Mouse (Mus musculus) lung, postnatal 10 days (tissue): ENCODE results near the gene Fosb.
A peak's percentile ranks its signal among the peaks of the same experiment; 100 is the strongest.

Source experiments
- DNase-seq: peaks from one replicate; pipeline ENCODE4 v3.0.0; 2021

The Fosb gene

DNA sequence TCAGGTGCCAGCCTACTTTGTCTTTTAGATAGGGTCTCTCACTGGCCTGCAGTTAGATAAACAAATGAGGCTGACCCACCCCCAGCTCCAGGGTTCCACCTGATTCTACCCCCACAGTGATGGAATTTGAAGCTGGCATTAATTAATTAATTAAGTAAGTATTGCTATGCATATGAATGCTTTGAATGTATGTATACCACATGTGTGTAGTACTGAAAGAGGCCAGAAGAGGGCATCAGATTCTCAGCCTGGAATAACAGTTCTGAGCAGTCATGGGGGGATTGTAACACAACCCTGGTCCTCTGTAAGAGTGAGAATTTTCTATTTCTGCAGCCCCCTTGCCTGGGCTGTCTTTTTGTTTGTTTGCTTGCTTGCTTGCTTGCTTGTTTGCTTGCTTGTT is 18.6 kb upstream of the Fosb start:
- DNase-seq: no peak

GRCm38 (mm10) chr7:19327782-19328181 is 17.9 kb upstream of the Fosb start:
- no peak for DNase-seq

DNA sequence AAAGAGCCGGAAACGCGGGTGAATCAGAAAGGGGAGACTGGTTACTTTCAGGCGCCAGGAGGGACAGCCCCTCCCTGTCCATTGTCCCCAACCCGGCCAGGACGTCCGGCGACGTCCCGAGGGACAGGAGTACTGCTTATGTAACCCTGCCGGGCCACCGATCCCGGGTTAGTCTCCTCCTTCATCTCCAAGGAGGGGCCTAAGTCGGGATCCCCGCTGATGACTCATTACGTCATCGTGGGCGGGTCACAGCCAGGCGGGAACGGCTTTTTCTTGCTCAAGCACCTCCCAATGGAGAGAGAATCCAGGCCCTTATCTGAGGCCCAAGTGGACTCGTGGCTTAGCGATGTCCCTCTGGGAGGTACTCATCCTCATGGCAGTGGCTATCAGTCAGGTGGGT is 17.3 kb upstream of the Fosb start:
- peak; percentile 97 for DNase-seq

- DNase-seq: peak; percentile 97
These were observed 16.5 kb upstream of the Fosb start for GRCm38 (mm10) chr7:19326359-19326758.

DNA sequence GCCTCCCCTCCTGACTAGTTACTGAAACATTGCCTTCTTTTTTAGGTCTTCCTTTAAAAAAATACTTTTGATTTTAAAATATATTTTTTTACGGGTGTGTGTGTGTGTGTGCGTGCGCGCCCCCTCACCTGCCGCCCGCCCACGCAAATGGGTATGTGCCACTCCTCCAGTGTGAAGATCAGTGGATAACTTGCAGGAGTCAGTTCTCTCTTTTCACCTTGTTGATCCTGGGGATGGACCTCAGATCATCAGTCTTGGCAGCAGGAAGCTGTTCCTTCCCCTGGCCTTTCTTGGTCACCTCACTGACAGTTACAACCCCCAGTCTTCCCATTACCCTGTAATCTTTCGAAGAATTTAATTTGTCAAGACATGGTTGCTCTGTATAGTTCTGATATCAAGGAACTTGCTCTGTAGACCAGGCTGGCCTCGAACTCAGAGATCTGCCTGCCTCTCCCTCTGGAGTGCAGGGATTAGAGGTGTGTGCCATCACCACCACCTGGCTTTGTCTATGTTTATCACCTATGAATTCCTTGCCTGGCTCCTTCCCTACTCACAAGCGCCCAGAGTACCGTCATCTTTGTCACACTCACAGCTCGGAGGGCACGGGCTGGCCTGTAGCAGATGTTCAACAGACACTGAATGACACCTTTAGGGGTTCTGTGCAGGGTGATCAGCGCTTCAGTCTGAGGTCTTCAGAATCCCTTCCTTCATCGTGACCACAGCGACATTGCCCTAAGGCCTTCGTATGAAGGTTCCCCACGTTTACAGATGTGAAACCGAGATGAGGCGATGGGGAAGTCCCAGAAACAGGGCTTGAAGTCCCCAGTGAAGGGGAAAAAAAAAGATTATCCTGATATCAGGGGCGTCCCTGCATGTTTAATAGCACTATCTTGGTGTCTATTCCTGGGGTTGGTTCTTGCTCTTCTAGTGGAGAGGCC is 15.7 kb upstream of the Fosb start:
- DNase-seq: no peak

DNA sequence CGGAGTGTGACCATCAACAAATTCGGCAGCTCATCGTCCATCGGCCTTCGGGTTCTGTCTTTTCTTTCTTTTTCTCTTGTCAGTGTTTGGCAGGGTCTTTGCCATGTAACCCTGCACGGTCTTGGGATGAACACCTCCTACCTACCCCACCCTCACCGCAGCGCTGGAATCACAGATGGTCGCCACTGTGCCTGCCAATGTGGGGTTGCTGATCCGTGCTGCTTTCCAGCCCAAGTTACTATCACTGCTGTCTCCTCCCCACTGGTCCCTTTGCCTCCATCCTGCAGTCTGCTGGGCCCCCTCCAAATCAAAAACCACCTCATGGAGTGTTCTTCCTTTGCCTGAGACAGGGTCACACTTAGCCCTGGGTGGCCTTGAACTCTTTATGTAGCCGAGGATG is 14.4 kb upstream of the Fosb start:
- DNase-seq: no peak

GRCm38 (mm10) chr7:19322489-19322888 is 12.6 kb upstream of the Fosb start:
- no peak for DNase-seq

GRCm38 (mm10) chr7:19321464-19321863 is 11.6 kb upstream of the Fosb start:
- DNase-seq: no peak

DNA sequence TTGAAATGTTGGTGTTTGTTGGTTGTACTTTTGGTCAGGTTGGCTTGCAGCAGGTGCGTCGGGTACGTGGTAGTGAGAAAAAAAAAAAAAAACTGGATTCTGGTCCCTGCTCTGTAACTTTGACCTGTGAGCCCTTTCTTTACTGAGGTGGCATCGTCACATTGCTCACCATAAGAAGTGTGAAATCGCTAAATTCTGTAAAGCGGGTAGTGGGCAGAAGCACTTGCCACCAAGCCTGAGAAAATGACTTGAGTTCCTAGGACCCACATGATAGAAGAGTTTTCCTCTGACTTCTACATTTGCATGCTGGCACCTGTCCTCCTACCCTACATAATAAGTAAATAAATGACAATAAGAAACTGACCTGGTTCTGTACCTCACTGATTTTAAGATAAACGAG is 10.8 kb upstream of the Fosb start:
- no peak for DNase-seq

DNA sequence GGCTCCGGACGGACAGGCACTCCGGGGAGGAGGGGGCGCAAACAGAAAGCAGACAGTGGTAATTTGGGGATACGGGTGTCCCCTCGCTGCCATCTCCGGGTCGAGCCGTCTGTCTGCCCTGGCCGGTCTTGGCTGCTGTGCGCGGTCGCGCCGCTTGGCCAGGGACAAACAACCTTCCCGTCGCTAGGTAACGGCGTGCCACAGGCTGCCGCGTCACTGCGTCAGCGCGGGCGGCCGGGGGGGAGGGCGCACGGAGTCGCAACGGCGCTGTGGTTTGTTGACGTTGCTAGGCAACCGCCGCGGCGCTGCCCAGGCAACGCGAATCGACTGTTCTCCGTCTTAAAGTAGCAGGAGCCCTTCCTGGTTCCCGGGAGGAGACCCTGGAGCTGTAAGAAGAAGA is 10.1 kb upstream of the Fosb start:
- peak; percentile 98 for DNase-seq

GRCm38 (mm10) chr7:19319458-19319857 is 9.6 kb upstream of the Fosb start:
- peak; percentile 46 for DNase-seq

DNA sequence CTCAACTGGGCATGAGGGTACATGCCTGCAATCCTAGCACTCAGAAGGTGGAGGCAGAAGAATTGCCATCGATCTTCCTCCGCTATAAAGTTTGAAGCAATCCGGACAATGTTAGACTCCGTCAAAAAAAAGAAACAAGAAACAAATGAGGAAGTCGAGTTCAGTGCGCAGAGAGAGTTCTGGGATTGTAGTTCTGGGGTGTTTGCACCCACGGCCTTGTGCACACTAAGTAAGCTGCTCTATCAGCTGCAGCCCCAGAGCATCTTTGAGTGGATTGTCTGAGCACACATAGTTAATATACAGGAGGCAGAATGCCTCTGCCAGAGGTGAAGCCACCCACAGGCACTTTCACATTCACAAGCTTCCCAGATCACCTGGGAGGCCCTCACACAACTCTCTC is 8.8 kb upstream of the Fosb start:
- no peak for DNase-seq

DNA sequence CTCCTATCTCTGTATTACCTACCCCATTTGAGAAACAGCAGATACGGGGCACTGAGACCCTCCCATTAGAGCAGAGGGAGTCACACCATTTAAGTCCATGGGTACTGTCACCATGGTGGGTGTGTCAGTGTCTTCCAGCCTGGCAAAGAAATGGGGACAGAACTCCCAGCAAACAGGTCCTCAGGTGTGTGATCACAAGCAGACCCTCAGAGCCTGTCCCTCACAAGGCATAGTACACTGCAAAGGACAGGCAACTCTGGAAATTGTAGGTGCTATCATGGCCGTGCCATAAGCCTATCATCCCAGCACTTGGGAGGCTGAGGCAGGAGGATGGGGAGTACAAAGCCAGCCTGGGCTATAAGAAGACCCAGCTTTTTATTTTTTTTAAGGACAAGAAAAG is 8.3 kb upstream of the Fosb start:
- DNase-seq: no peak

DNA sequence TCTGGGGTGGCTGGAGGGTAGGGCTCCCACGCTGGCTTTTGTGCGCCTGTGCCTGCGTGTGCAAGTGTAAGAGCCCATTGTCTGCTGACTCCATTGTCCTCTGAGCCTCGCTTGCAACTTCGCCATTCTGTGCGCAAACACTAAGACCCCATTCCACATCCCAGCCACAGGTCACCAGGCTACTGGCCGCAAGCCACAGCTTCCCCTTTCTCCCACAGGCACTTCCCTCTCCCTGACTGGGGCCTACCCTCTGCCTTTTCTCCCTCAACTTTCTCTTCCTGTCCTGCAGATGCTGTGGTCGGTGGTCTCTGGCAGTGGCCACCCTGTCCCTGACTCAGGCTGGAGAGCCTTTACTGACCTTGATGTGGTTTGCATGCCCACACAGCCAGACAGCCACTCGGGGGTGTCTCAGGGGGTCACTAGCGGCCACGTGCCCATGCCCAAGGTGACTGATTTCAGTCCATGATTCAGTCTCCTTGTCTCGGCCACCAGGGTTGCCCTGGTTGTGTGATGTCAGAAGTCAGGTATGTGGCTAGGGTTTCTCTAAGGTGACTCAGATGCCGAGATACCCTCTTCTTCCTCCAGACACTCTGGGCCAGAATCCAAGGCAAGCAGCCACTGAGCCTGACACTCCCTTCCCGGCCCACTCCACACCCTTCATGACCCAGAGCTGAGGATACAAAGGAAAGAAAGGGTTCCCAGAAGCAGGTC is 6.8 kb upstream of the Fosb start:
- DNase-seq: no peak

- no peak for DNase-seq
These were observed 4.2 kb upstream of the Fosb start for GRCm38 (mm10) chr7:19314033-19314432.

GRCm38 (mm10) chr7:19311991-19312390 is 2.1 kb upstream of the Fosb start:
- DNase-seq: no peak

GRCm38 (mm10) chr7:19309278-19309883 is 470 bp downstream of the Fosb start:
- DNase-seq: no peak

DNA sequence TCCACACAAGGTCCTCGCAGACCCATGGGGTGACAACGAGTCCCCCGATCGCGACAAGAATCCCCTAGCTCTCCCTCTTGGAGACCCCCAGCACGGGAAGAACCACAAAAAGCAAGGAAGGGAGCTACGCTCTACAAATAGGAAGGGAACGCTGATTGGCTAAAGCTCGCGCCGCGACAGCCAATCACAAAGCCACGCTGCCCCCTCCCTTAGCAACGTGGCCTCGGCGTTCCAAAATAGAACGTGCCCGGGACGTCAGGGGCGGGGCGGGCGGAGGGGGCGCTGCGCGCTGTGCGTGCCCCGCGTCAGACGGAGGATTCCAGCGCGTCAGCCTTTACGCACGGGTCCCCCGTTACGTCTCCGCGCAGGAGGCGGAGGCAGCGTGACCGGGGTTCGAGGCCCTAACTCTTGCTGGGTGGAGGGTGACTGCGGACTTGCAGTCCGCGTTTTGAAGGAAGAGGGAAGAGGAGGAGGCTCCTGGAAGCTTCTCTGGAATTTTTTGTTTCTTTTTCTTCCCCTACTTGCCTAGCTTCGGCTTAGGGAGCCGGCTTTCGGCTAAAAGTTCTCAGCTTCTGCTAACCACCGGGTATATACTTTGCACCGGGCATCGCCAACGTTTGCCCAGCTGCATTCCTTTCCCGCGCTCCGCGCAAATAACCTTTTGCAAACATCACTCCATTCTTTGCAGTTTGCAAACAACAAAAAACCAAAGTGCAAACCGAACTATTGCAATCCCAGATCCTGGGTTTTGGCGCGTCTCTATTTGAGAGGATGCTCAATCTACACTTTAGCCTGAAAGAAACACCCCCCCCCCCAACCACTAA is 1.2 kb downstream of the Fosb start:
- peak; percentile 98 for DNase-seq

GRCm38 (mm10) chr7:19307739-19308453 is 2.0 kb downstream of the Fosb start:
- peak; percentile 92 for DNase-seq

- no peak for DNase-seq
These were observed 2.8 kb downstream of the Fosb start for GRCm38 (mm10) chr7:19306819-19307738.
